Mouse (Mus musculus): ENCODE data around the gene Map3k14.
A peak's percentile ranks its signal among the peaks of the same experiment; 100 is the strongest.

The Map3k14 gene

GRCm38 (mm10) chr11:103272888-103273287 is 5.6 kb upstream of the Map3k14 start:
- DNase-seq (ENCODE audit: extremely low read depth, low read depth), result no peak

DNA sequence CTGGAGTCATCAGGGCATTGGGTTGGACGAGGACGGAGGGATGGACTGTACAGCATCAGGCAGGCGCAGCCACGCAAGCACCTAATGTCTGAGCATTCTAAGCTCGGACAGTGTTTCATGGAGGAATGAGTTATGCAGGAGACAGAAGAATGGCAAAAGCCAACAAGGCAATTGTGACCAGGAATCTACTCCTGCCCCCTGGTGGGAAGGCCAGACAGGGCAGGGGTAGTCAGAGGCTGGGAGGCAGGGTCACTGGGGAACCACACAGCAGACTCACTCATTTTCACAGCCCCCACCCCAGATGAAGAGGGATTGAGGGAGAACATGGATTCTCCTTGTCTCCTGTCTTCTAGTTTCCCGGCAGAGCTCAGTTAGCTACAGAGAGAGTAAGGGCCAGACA is 4.7 kb upstream of the Map3k14 start:
- DNase-seq (ENCODE audit: extremely low read depth, low read depth), result no peak

DNA sequence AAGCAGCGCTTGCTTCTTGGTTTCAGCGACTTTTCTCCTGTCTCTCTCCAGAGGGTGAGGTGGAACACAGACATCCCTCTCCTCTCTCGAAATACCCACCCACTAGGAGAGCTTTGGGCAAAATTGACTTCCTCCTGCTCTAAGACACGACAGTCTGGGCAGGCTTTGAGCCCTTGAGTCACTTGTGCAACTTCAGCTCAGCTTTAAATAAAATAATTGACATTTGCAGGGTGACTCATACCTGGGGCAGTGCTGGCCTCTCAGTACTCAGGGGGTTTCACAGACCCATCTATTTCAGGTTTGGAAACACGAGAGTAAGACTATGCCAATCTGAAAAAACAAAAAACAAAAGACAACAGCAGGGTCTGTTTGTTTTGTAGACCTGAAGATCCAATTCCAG is 2.2 kb upstream of the Map3k14 start:
- no peak for DNase-seq (ENCODE audit: extremely low read depth, low read depth)

DNA sequence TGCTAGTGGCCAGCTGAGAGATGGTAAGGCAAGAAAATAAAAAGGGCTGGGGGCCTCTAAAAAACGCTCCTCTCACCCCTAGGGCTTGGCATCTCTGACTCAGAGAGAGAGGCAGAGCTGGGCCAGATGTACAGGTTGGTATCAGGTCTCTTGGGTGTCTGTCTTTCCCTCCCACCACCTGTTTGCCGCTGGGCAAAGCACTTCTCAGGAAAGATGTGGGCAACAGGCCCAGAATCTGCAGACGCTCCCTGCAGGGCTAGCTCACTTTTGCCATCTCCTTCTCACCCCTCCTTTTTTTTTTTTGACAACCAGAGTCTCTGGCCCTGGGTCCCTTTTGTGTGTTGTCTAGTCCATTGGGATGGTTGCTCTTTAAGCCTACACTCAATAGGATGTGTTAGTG is 1.6 kb upstream of the Map3k14 start:
- no peak for DNase-seq (ENCODE audit: extremely low read depth, low read depth)

DNA sequence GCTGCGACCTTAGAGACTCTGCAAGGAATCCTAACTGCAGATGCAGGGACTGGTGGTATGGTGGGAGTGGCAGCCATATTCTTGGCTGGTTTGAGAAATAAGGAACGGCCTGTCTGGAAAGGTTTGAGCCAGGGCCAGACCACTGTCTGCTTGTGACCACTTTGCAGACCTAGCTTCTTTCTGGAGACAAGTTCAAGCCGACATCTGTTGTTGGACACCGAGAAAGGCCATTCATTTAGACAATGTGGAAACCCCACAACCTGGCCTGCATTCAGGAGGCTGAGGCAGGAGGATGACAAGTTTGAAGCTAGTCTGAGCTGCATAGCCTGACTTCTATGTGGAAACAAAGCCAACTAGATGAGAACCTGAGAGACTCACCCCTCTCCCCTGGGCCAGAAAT is 1.1 kb upstream of the Map3k14 start:
- DNase-seq (ENCODE audit: extremely low read depth, low read depth), result no peak

GRCm38 (mm10) chr11:103266729-103267345 is 435 bp downstream of the Map3k14 start:
- no peak for DNase-seq (ENCODE audit: extremely low read depth, low read depth)

DNA sequence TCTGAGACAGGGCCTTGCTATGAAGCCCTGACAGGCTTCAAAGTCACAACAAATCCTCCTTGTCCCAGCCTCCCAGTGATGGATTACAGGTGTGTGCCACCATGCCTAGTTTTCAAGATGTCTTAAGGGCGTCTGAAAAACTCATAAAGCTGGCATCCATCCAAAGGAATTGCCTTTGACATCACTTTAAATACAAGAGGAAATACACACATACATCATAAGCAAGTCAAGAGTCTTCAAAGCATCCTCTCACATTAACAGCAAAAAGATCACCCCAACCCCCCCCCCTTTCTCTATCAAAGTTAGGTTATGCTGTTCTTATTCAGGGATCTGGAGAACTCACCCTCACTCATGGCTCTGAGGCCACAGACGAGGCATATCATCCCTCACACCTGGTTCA is 1.4 kb downstream of the Map3k14 start:
- no peak for DNase-seq (ENCODE audit: extremely low read depth, low read depth)

- peak; percentile 74 for DNase-seq (ENCODE audit: extremely low read depth, low read depth)
Observed at GRCm38 (mm10) chr11:103265211-103265610, 2.1 kb downstream of the Map3k14 start.

DNA sequence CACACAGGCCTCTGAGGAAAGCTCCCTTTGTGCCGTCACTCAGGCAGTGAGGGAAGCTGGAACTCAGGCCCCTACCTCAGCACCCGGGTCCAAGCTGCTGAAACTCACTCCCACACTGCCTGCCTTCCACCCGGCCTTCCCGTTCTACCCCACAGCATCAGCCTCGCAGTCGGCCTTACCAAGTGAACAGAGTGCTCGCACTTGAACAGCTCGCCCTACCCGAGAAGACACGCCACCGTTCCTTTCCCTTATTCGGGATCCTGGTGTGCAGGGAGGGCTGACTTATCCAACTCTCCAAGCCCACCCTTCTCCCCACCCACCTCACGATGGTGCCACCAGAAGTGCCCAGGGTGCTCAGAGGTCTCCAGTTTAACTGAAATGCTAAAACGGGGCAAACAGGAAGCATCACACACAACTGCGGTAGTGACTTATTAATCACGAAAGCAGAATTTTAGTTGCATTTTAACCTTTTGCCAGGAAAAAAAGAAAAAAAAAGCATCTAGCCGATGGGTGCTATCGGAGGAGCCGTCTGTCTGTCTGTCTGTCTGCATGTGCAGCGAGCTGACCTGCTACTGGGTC is 2.8 kb downstream of the Map3k14 start:
- DNase-seq (ENCODE audit: extremely low read depth, low read depth), result no peak

DNA sequence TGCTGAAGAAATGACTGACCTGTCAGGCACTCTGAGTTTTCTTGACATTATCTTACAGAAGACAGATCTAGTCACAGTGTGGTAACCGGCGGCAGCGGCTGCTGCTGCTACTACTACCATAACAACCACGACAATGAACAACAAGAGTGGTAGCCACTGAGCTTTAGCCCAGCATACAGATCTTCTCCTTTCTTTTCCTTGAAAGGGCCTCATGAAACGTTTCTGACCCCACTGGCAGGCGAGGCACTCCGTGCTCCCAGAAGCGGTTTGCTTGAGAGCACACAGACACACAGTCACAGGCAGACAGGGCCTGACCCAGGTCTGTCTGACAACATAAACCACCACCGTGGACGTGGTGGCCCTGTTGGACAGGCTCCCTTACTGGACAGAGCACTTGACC is 3.7 kb downstream of the Map3k14 start:
- DNase-seq (ENCODE audit: extremely low read depth, low read depth), result no peak

DNA sequence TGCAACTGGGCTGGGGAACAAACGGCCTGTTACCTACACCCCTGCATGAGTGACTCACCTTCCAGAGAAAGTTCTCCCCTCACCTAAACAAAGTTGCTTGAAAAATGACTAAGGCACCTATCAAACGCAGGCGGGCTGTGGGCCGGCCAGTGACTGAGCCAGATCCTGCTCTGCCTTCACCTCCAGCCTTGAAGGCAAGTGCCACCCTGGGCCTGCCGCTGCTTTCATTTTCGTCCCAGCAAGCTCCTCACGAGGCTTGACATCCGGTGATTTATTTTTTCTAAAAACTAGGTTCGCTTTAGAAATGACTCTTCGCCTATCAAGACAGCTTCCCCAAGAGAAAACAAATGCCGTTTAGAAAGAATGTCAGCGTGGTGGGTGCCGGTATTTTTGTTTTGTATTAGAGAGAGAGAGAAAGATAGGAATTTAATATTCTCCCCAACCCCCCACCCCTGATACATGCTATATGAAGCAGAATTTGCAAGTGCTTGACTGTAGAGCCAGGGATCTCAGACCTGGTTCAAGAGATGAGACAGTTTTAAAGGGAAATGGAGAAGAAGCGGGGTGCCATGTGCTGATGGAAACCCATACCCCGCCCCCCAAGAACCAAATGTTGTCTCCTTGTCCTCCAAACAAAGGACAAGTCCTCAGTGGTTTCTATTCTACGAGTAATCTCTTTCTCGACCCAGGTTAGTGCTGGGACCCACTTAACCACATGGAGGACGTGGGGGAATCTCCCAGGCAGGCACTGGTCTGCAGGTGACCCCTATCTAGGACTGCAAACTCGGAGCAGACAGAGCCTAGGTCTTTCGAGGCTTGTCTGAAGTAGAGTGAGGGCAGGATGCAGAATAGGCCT is 4.6 kb downstream of the Map3k14 start:
- DNase-seq (ENCODE audit: extremely low read depth, low read depth), result no peak

DNA sequence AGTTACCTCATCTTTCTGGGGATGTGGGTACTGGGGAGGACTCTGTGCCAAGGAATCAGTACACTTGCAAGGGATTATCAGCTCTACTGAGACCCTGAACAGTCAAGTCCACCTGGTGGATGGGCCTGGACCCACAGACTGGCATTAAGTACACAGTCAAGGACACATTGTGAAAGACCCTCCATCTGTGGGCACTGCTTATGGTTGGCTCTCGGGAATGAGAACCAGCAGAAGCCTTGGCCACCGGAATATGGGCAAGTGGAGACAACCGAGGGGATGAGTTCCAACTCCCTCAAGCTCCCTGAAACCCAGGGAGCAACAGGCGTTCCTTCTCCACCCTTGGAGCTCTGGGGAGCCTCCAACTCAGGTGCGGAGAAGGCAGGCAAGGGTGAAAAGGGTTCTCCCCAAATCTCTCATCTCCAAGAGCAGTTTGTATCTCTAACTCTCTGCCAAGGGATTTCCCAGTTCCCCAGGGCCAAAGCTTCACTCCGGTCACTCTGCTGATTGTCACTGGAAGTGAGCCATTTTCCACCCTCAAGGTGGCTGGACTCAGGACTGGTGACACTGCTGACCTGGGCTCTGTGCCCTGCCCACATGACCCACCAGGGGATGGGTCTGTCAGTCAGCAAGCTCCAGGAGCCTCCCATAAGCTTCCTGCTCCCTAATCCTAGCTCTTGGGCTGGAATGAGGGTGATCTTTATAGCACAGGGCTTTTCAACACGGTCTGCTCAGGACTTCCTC is 5.4 kb downstream of the Map3k14 start:
- DNase-seq (ENCODE audit: extremely low read depth, low read depth), result no peak

GRCm38 (mm10) chr11:103260515-103261192 is 6.6 kb downstream of the Map3k14 start:
- no peak for DNase-seq (ENCODE audit: extremely low read depth, low read depth)

- no peak for DNase-seq (ENCODE audit: extremely low read depth, low read depth)
Observed at GRCm38 (mm10) chr11:103260034-103260433, 7.2 kb downstream of the Map3k14 start.

GRCm38 (mm10) chr11:103257938-103258481 is 9.3 kb downstream of the Map3k14 start:
- DNase-seq (ENCODE audit: extremely low read depth, low read depth), result peak; percentile 91

DNA sequence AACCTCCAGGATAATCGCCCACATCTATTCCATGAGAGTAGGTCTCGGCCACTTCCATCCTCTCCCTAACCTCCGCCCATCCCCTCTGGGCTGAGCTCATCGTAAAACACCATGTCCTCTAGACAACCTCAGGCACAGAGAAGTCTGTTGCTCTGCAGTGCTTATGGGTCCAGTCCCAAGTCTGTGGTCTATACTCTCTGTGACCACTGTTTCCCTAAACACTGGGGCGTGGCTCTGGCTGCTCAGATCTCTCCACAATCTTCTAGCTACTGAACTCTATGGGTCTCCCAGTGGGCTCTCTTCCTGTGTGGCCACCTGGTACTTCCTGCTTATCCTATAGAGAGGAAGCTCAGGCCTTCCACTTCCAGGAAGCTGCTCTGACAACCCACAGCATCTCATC is 13.7 kb downstream of the Map3k14 start:
- no peak for DNase-seq (ENCODE audit: extremely low read depth, low read depth)

GRCm38 (mm10) chr11:103252380-103252779 is 14.9 kb downstream of the Map3k14 start:
- no peak for DNase-seq (ENCODE audit: extremely low read depth, low read depth)

GRCm38 (mm10) chr11:103250324-103250723 is 16.9 kb downstream of the Map3k14 start:
- no peak for DNase-seq (ENCODE audit: extremely low read depth, low read depth)

DNA sequence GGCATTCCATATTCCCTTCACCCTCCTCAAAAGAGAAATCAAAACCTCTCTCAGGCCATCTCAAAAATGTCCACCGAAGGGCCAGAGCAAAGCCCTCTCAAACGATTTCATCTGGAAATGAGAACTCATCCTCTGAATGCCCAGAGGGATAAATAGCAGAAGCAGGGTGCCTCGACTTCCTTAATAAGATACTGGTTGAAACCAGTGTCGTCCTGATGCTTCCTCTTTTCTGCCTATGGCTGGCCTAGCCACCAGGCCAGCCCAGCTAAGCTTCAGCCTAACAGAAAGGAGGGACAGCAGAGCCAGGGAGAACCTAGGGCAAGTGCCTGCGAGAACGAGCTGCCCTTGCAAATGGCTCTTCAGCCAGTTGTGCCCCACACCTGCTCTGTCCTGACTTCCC is 17.8 kb downstream of the Map3k14 start:
- peak; percentile 88 for DNase-seq (ENCODE audit: extremely low read depth, low read depth)

- no peak for DNase-seq (ENCODE audit: extremely low read depth, low read depth)
Observed at GRCm38 (mm10) chr11:103248837-103249236, 18.4 kb downstream of the Map3k14 start.

Data from MEL-GATA-1-ER (cell line).